Mouse (Mus musculus): Measurements from ENCODE around the gene Ptrhd1. TPM values are rescaled to one million over a fixed set of nuclear protein-coding genes. Genes with fewer than 3 reads are reported as not detected.
"Not testable (repeated sequence)": the region's sequence is repeated elsewhere in the genome, so short reads cannot be mapped to it uniquely, and the experiment has no call there.

The Ptrhd1 gene
- total RNA-seq, 2 experiments from 2014 or later, result 8.7 to 9.2 TPM

DNA sequence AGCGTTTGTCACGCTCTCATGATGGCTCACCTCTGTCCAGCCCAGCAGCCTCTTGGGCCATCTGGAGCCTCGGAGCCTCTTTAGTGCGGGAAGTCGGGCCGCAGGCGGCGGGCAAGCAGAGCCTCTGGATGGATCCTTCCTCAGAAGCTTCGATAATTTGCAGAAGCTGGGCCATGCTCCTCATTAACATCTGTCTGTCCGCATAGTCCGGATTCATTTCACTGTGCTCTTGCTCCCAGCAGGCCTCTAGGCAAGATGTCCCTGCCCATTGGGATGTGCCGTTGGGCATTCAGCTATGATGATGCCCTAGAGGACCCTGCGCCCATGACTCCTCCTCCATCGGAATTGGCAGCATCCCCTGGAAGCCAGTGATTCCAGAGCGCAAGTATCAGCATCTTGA is 3.7 kb downstream of the Ptrhd1 start:
- DNase-seq (ENCODE audit: low spot score in 2 of 2), result no peak
- intact Hi-C loops (cut with DNase I), result no loop called here

DNA sequence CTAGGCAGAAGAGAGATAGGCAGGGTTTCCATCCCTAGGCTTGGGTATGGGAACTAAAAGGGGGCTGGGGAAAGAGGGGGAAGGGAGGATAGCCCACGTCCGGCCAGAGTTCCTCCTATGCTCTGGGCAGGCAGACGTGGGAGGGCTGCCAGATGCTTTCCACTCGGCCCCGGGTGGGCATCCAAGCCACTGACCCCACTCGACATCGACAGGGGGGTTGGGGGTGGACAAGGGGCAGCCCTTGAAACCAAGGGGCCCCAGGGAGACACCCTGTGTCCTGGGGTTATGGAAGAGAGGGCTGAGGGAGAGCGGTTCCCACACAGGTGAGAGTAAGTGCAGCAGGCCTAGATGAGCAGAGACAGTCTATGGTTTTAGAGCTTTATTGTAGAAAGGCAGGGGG is 6.5 kb downstream of the Ptrhd1 start:
- intact Hi-C loops (cut with DNase I); DNase-seq (ENCODE audit: low spot score in 2 of 2): not testable (repeated sequence)

DNA sequence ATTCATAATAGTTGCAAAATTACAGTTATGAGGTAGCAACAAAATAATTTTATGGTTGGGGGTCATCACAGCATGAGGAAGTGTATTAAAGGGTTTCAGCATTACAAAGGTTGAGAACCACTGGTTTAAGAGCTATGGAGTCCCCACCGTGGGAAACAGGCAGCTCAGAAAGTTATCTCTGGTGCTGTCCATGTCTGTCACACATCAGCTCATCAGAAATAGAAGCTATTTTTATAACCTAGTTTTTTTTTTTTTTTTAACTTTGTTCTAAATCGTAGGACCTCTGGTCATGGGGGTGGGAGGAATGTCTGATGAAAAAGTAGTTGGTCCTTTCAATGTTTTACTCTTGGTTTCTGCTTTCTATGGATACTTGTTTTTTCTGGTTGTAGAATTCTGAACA is 10.0 kb downstream of the Ptrhd1 start:
- intact Hi-C loops (cut with DNase I), result no loop called here

DNA sequence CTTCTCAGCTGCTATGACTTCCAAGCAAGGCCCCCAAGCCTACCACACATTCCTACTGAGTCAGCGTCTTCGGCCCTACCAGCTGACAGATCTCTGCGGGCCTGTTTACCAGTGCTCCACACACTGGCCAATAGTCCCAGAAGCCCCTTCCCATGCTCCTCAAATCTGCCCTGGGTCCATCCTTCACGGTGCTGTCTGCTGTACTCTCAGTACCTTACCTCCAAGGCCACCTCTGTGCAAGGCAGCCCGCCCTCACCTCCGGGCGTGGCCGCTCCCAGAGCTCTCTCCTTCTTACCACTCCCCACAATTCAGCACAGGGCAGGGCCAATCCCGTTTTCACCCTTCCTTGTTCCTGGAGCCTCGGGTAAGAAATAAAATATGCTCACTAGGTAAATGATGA is 11.9 kb downstream of the Ptrhd1 start:
- intact Hi-C loops (cut with DNase I), result no loop called here
- DNase-seq (ENCODE audit: low spot score in 2 of 2), result no peak

More for the DNA sequence above, 10.0 kb downstream of the Ptrhd1 start:
- DNase-seq (ENCODE audit: low spot score in 2 of 2), result no peak

DNA sequence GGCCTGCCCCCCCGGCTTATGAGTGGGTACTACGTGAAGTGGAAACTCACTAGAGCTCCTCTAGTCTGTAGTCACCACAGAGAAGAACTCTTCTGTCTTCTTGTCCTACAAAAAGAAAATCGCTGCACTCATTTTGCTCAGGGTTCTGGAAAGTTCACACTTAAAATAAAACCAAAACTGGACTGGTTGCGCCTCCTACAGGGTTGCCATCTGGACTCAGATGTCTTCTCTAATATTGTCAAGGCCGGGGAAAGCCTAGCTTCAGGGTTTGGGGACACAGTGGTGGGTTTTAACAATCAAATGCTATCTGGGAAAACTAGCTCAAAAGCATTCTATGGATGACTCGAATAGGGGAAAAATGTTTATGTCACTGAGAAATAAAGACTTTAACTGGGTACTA is 16.0 kb downstream of the Ptrhd1 start:
- DNase-seq (ENCODE audit: low spot score in 2 of 2), result no peak
- intact Hi-C loops (cut with DNase I), result no loop called here

DNA sequence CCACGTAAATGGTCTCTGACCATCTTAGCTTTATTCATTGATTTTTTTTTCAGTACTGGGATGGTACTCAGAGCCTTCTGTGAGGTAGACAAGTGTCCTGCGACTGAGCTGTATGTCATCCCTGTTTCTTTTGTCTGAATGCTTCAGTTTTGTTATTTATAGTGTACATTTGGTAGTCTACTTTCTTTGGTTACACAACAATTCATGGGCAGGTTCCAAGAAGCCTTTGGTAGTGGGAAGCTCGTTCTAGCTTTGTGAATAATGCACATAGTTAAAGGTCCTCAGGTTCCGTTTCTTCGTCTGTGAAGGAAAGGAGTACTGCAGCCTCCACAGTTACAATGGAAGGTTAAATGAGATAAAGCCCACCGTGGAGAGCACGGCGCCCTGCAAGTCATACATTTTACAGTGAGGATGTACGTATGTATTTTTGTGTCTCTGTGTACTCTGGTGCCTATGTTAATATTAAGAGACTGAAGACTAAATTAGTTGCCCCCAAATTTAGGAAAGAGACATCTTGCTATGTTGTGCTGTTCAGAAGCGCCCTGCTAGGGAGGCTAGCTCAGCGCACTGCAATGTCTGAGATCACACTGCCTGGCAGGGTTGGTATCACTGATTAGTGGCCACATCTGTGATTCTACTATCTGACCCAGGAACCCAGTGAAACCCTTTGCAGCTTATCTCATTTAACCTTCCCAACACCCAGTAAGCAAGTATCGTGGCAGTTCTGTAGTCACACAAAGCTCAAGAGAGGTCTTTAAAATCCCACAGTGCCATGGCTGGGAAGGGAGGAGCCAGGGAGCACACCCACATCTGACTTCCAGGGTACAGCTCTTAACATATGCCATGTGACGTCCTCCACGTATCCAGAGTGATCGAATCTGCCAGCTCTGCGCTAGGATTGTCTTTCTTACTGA is 19.2 kb downstream of the Ptrhd1 start:
- intact Hi-C loops (cut with DNase I), result no loop called here
- DNase-seq (ENCODE audit: low spot score in 2 of 2), result no peak

DNA sequence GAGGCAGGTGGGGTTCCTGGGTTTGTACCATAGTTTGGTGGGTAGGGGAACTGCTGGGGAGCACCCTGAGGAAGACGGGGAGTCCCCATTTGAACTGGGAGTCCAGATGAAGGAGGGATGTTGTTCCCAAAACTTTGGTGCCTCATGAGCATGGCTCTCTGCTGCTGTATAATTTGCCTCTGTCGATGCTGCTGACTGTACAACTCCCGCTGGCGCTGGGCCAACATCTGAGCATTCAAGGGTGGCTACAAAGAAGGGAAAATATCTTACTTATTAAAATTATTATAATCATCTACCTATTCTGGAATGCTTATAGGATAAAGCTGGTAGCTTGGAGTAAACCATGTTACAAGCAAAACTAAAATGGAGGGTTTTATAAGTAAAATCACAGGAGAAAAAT is 33.9 kb downstream of the Ptrhd1 start:
- intact Hi-C loops (cut with DNase I), result no loop called here
- DNase-seq (ENCODE audit: low spot score in 2 of 2), result no peak

DNA sequence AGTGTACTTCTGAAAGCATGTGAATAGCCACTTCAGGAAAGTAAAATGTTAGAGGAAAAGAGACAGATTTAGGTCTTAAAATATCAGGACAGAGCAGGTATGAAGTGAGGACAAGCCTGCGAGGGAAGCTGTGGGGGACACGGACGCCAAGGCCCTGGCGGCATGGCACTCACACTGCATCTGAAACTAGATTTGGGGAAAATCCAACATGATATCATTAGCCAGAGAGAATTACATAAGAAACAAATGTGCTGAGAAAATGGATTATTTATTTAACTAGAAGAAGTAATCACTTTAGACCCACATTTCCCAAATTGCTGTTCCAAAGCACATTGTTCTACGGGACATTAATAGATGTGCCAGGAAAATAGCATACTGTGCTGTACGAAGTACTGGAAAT is 37.3 kb downstream of the Ptrhd1 start:
- DNase-seq (ENCODE audit: low spot score in 2 of 2), result no peak
- intact Hi-C loops (cut with DNase I), result no loop called here

DNA sequence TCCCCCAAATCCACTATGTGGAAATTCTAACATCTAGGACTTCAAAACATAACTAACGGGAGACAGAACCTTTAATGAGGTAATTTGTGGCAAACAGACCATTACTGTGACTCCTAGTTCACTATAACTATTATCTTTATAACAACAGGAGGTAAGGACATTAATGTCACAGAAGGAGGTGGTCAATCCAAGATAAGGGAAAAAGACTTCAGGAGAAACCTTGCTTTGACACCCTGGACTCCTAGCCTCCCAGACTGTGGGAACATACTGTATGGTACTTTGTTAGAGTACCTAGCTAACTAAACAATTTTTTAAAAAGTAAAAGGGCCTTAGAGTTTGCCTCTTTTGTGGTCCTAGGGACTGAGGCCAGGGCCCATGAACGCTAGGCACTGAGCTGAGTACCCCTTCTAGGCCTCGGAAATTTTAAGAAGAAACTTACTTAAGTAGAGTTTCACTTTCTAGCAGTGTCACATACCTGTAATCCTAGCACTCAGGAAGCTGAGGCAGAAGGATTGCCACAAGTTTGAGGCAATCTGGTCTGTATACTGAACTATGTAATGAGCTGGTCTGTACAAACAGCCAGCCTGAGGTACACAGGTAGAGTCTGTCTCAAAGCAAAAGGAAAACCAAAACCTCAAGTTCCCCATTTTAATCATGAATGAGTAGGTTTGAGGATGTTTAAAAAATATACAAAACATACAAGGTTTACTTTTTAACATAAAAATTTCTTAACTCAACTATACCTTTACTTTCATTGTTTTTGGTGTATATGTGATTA is 45.3 kb downstream of the Ptrhd1 start:
- intact Hi-C loops (cut with DNase I), result no loop called here
- no peak for DNase-seq (ENCODE audit: low spot score in 2 of 2)

DNA sequence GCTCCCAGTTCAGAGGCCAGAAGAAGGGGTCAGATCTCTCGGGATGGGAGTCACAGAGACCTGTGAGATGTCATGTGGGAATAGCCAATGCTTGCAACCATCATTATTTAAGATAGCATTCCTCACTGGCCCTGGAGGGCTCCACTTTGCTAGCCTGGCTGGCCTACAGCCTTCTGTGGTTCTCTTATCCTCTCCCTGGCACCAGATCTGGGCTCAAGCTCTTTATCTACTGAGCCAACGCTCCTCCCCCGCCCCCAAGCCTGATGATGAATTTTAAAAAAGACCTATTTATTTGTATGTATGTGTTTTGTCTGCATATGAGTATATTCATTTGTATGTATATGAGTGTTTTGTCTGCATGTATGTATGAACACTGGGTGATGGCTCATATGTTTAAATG is 46.1 kb downstream of the Ptrhd1 start:
- no peak for DNase-seq (ENCODE audit: low spot score in 2 of 2)
- intact Hi-C loops (cut with DNase I), result no loop called here

DNA sequence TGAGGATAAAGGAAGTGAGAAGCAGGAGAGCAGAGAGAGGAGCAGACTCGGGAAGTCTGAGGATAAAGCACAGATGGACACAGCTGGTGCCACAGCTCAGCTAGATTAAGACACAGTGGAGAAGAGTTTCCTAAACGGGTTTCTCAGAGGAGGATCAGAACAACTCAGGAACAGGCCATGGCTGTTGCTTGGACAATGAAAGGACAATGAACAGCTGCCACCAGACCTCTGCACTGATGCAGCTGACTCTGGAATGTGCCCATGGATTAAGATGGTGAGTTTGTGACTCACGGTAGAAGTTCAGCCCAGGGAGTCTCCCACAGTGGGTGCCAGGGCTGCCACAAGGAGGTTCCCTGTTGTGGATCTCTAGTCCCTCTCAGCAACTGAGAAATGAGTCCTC is 51.4 kb downstream of the Ptrhd1 start:
- intact Hi-C loops (cut with DNase I), result no loop called here
- no peak for DNase-seq (ENCODE audit: low spot score in 2 of 2)

Other genes with a start within 250 kb of the Ptrhd1 start
- 100 to 1,000 TPM; 105 TPM for gene Efr3b, start 195.1 kb upstream of the Ptrhd1 start, total RNA-seq (2021)
- 100 to 1,000 TPM in 1 of 2 experiments, 10 to 100 TPM in 1; 93.0 to 100 TPM for gene Dnajc27, start 151.4 kb upstream of the Ptrhd1 start, total RNA-seq (2021)
- gene Adcy3, start 100.9 kb upstream of the Ptrhd1 start, total RNA-seq (2021), result 10 to 100 TPM; 48.4 to 53.4 TPM
- 1 to 10 TPM; 3.8 to 4.7 TPM for gene Cenpo, start 267 bp downstream of the Ptrhd1 start, total RNA-seq (2021)
- gene Ncoa1, start 243.2 kb downstream of the Ptrhd1 start, total RNA-seq (2021), result 100 to 1,000 TPM; 104 to 110 TPM

All from left cerebral cortex, postnatal 36 days (tissue).